Mouse (Mus musculus) cerebellum, adult 2 months (tissue): Measurements from ENCODE around the gene Tead4. TPM values are rescaled to one million over a fixed set of nuclear protein-coding genes. Genes with fewer than 3 reads are reported as not detected.
A peak's percentile ranks its signal among the peaks of the same experiment; 100 is the strongest.

Source experiments
- DNase-seq, 2 experiments: peaks; one replicate each; pipeline ENCODE4 v3.0.0; 2021
- H3K27ac ChIP-seq: fragments of 200-500 bp; 2 replicates; pipeline ENCODE4 v1.5.1; 2012; ENCODE audit warnings: low read length, control low read depth, inconsistent platforms; ENCODE audit not compliant: insufficient read depth
- H3K27me3 ChIP-seq: fragments of 200-500 bp; 2 replicates; pipeline ENCODE4 v1.6.1; 2012; ENCODE audit warnings: inconsistent platforms, mild to moderate bottlenecking, low read length, moderate library complexity; ENCODE audit not compliant: control insufficient read depth, insufficient read depth
- H3K4me1 ChIP-seq: fragments of 200-500 bp; 2 replicates; pipeline ENCODE4 v1.6.1; 2011; ENCODE audit warnings: low read length; ENCODE audit not compliant: control insufficient read depth, insufficient read depth
- H3K4me3 ChIP-seq: fragments of 200-500 bp; replicated peaks from 2 replicates; pipeline ENCODE3; 2011; ENCODE audit warnings: mild to moderate bottlenecking, low read depth, low read length, control low read depth; ENCODE audit not compliant: insufficient read depth
- CTCF ChIP-seq: fragments of 200-500 bp; IDR thresholded peaks from 2 replicates; pipeline ENCODE4 v1.5.1; 2011; ENCODE audit warnings: low read depth, mild to moderate bottlenecking, control low read depth, low read length, moderate library complexity, borderline replicate concordance; ENCODE audit not compliant: insufficient read depth
- POLR2A ChIP-seq: fragments of 200-500 bp; IDR thresholded peaks from 2 replicates; pipeline ENCODE4 v1.6.1; 2011; ENCODE audit warnings: low read length, control low read depth, borderline replicate concordance; ENCODE audit not compliant: insufficient read depth
- WGBS: fragments of 180-500 bp; shearing (Covaris S2); methylation state at CpG from one replicate; pipeline ENCODE4 v1.1.7; 2018; 5-methylcytosine and 5-hydroxymethylcytosine counted together
- polyA plus RNA-seq: library from polyadenylated mRNA; depleted of rRNA; stranded (reverse); fragments of >200 nt; gene quantifications from 2 replicates; pipeline ENCODE4 v1.2.3, GENCODE M21; 2012

The Tead4 gene
- polyA plus RNA-seq, 1 experiment, result 4.7 TPM

DNA sequence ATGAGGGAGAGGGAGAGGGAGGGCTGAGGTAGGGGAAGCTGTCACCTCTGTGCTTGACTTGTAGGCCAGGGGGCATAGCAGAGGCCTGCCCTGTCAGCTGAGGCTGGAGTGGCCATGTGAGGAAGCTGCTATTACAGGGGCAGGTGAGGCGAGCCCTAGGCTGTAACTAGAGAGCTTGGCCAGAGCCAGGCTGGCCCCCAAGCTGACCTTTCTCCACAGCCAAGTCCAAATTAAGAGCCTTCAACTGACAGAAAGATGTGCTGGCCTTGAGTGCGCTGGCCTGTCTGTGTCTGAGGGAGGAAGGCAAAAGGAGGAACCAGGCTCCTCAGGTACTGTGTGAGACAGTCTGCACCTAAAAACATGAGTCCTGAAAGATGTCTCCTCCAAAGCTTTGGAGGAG is 47.5 kb downstream of the Tead4 start:
- TF ChIP-seq CTCF, result no peak
- TF ChIP-seq POLR2A, result no peak
- Histone ChIP-seq H3K27me3 (no peaks in the 10 kb centered on the region), H3K4me1 (peaks cover 14% of the 10 kb centered on the region), H3K4me3 (no peak overlapping the region), H3K27ac (no peak overlapping the region)
- WGBS, result 49% methylated on average over 2 of the region's 2 CpGs
- no peak for DNase-seq

DNA sequence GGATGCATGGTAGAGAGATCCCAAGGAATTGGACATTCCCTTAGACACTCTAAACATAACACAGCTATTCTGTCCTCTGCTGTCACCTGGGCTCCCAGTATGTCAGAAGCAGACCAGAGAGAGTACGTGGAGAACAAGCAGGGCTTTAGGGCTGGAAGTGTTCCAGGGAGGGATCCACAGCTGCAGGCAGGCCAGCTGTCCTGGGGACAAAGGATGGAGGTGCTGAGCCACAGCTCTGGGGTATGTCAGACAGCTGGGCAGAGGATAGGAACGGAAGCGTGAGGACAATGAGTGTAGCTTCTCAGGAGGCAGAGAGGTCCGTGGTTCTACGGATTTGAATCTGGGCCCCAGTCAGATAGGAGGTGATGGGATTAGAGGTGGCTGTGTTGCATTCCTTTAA is 50.0 kb downstream of the Tead4 start:
- no peak for DNase-seq
- 66% methylated on average over 5 of the region's 5 CpGs for WGBS
- H3K4me1 ChIP-seq, result peaks cover 9% of the 10 kb centered on the region
- no peak for TF ChIP-seq CTCF
- TF ChIP-seq POLR2A, result no peak
- H3K4me3 ChIP-seq, result no peak overlapping the region
- no peaks in the 10 kb centered on the region for H3K27me3 ChIP-seq
- no peak overlapping the region for H3K27ac ChIP-seq

GRCm38 (mm10) chr6:128237102-128237763 is 63.4 kb downstream of the Tead4 start:
- peak; percentile 59 to 65 for DNase-seq
- WGBS, result 21% methylated on average over 2 of the region's 2 CpGs
- TF ChIP-seq CTCF (no peak), POLR2A (no peak)
- no peak overlapping the region for H3K27ac ChIP-seq
- no peaks in the 10 kb centered on the region for H3K27me3 ChIP-seq
- H3K4me3 ChIP-seq, result no peak overlapping the region
- H3K4me1 ChIP-seq, result no peaks in the 10 kb centered on the region; the same call in 1 of the 2 replicates

DNA sequence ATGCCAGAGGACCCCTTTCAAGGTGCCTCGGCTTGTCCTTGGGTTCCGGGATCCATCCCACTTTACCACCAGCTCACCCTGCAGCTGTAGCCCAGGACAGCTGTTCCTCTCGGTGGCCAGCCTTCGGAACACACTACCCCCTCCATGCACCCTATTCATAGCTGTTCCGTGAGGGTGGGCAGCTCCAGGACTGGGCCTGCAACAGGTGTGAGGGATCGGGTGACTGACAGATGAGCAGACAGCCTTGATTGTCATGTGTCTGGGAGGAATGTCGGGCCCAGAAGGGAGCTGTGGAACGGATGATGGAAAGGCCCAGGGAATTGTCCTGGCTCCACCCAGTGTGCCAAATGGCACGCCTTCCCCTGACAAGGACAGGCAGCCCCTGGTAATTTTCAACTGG is 64.0 kb downstream of the Tead4 start:
- DNase-seq, result no peak
- 56% methylated on average over 9 of the region's 9 CpGs for WGBS
- no peaks in the 10 kb centered on the region for H3K27me3 ChIP-seq
- TF ChIP-seq CTCF, result no peak
- no peak for TF ChIP-seq POLR2A
- no peak overlapping the region for H3K4me3 ChIP-seq
- H3K4me1 ChIP-seq, result no peaks in the 10 kb centered on the region; the same call in 1 of the 2 replicates
- no peak overlapping the region for H3K27ac ChIP-seq

GRCm38 (mm10) chr6:128234206-128234605 is 66.4 kb downstream of the Tead4 start:
- no peak overlapping the region for H3K4me3 ChIP-seq
- H3K4me1 ChIP-seq, result no peaks in the 10 kb centered on the region; the same call in 1 of the 2 replicates
- DNase-seq, result peak; percentile 40 to 56
- TF ChIP-seq POLR2A (no peak), CTCF (peak; percentile 87)
- no peak overlapping the region for H3K27ac ChIP-seq
- WGBS, result 26% methylated on average over 5 of the region's 5 CpGs
- H3K27me3 ChIP-seq, result no peaks in the 10 kb centered on the region

DNA sequence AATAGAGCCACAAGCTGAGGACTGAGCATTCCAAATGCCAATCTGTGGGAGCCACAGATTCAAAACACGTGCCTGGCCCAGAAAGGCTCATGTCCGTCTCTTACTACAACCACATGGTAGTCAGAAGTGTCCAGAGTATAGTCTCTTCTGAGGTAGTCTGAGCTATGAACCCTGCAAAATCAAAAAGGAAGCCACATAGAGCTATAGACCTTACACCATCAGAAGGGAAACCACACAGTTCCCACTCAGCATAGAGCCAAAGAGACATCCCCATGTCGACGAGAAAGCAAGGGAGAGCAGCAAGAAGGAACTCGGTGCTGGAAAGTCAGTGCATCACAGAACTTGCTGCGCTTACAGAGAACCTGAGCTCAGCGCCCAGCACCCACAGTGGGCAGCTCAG is 68.4 kb downstream of the Tead4 start:
- no peak overlapping the region for H3K4me3 ChIP-seq
- H3K27me3 ChIP-seq, result no peaks in the 10 kb centered on the region
- no peak overlapping the region for H3K27ac ChIP-seq
- TF ChIP-seq CTCF (no peak), POLR2A (no peak)
- H3K4me1 ChIP-seq, result no peaks in the 10 kb centered on the region
- no peak for DNase-seq
- 58% methylated on average over 7 of the region's 7 CpGs for WGBS

- 41% methylated on average over 3 of the region's 3 CpGs for WGBS
- DNase-seq, result no peak
- TF ChIP-seq CTCF, result no peak
- TF ChIP-seq POLR2A, result no peak
Measured at GRCm38 (mm10) chr6:128231741-128232140, 68.9 kb downstream of the Tead4 start.

GRCm38 (mm10) chr6:128227438-128228017 is 73.1 kb downstream of the Tead4 start:
- H3K4me3 ChIP-seq, result no peak overlapping the region
- no peak overlapping the region for H3K27ac ChIP-seq
- TF ChIP-seq POLR2A (no peak), CTCF (peak; percentile 10; the same call in 1 of the 2 replicates)
- no peak for DNase-seq
- no peaks in the 10 kb centered on the region; the same call in 1 of the 2 replicates for H3K4me1 ChIP-seq
- H3K27me3 ChIP-seq, result no peaks in the 10 kb centered on the region
- 41% methylated on average over 8 of the region's 8 CpGs for WGBS

More at GRCm38 (mm10) chr6:128231741-128232140, 68.9 kb downstream of the Tead4 start:
- Histone ChIP-seq H3K27me3 (no peaks in the 10 kb centered on the region), H3K4me1 (no peaks in the 10 kb centered on the region), H3K4me3 (no peak overlapping the region), H3K27ac (no peak overlapping the region)

DNA sequence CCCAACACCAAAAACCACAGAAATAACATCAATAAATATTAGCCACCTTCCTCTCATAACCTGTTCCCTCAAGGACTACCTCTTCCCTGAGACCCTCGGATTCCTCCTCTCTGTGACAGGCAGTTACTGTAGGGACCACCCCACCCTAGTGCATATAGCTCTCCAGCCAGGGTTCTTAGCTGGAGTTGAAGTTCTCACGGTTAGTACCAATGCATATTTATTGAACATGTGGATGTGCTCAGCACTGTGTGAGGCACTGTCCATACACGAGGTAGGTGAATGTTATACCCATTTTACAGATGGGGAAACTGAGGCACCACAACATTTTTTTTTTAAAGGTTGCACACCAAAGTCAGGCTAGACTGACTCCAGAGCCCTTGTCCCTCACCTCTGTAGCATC is 73.7 kb downstream of the Tead4 start:
- 90% methylated on average over 3 of the region's 3 CpGs for WGBS
- no peak overlapping the region for H3K4me3 ChIP-seq
- no peak overlapping the region for H3K27ac ChIP-seq
- no peak for DNase-seq
- no peaks in the 10 kb centered on the region; the same call in 1 of the 2 replicates for H3K4me1 ChIP-seq
- TF ChIP-seq CTCF (no peak), POLR2A (no peak)
- no peaks in the 10 kb centered on the region for H3K27me3 ChIP-seq
